Mouse (Mus musculus): Measurements from ENCODE around the gene Ninj2.
A peak's percentile ranks its signal among the peaks of the same experiment; 100 is the strongest.

The Ninj2 gene

GRCm38 (mm10) chr6:120193793-120194192 is 100.6 kb downstream of the Ninj2 start:
- H3K36me3 ChIP-seq (ENCODE audit: insufficient read depth, low read length), result no peaks in the 10 kb centered on the region
- no peak for TF ChIP-seq POU5F1 (IDR thresholded peaks at IDR 0.05; ENCODE audit: borderline replicate concordance, low read length)
- no peak for TF ChIP-seq CTCF (conservative IDR thresholded peaks at IDR 0.05; ENCODE audit: low read length)
- no peak for TF ChIP-seq NANOG (IDR thresholded peaks at IDR 0.05; ENCODE audit: borderline replicate concordance, low read length)

GRCm38 (mm10) chr6:120194305-120194704 is 101.2 kb downstream of the Ninj2 start:
- H3K27me3 ChIP-seq (ENCODE audit: insufficient read depth, low read length), result no peaks in the 10 kb centered on the region
- H3K9me3 ChIP-seq (ENCODE audit: low read length), result no peaks in the 10 kb centered on the region
- H3K4me3 ChIP-seq (replicated peaks; ENCODE audit: low read length), result no peak overlapping the region
- no peak for TF ChIP-seq CTCF (conservative IDR thresholded peaks at IDR 0.05; ENCODE audit: low read length)
- TF ChIP-seq NANOG (IDR thresholded peaks at IDR 0.05; ENCODE audit: borderline replicate concordance, low read length), result no peak
- TF ChIP-seq POU5F1 (IDR thresholded peaks at IDR 0.05; ENCODE audit: borderline replicate concordance, low read length), result no peak
- no peaks in the 10 kb centered on the region for H3K36me3 ChIP-seq (ENCODE audit: insufficient read depth, low read length)
- peaks cover 84% of the 10 kb centered on the region for H3K4me1 ChIP-seq (replicated peaks; ENCODE audit: low read depth, low read length)

More at GRCm38 (mm10) chr6:120193793-120194192, 100.6 kb downstream of the Ninj2 start:
- Histone ChIP-seq H3K27me3 (ENCODE audit: insufficient read depth, low read length) (no peaks in the 10 kb centered on the region), H3K4me3 (replicated peaks; ENCODE audit: low read length) (no peak overlapping the region), H3K9me3 (ENCODE audit: low read length) (no peaks in the 10 kb centered on the region), H3K4me1 (replicated peaks; ENCODE audit: low read depth, low read length) (peaks cover 84% of the 10 kb centered on the region)

- no peak for TF ChIP-seq NANOG (IDR thresholded peaks at IDR 0.05; ENCODE audit: borderline replicate concordance, low read length)
- no peak for TF ChIP-seq CTCF (conservative IDR thresholded peaks at IDR 0.05; ENCODE audit: low read length)
- TF ChIP-seq POU5F1 (IDR thresholded peaks at IDR 0.05; ENCODE audit: borderline replicate concordance, low read length), result no peak
- no peaks in the 10 kb centered on the region for H3K9me3 ChIP-seq (ENCODE audit: low read length)
- no peaks in the 10 kb centered on the region for H3K36me3 ChIP-seq (ENCODE audit: insufficient read depth, low read length)
- H3K4me3 ChIP-seq (replicated peaks; ENCODE audit: low read length), result no peak overlapping the region
- no peaks in the 10 kb centered on the region for H3K27me3 ChIP-seq (ENCODE audit: insufficient read depth, low read length)
- H3K4me1 ChIP-seq (replicated peaks; ENCODE audit: low read depth, low read length), result peaks cover 82% of the 10 kb centered on the region
These were observed 101.8 kb downstream of the Ninj2 start for GRCm38 (mm10) chr6:120194963-120195362.

GRCm38 (mm10) chr6:120196837-120197236 is 103.7 kb downstream of the Ninj2 start:
- no peaks in the 10 kb centered on the region for H3K36me3 ChIP-seq (ENCODE audit: insufficient read depth, low read length)
- no peaks in the 10 kb centered on the region for H3K27me3 ChIP-seq (ENCODE audit: insufficient read depth, low read length)
- no peaks in the 10 kb centered on the region for H3K9me3 ChIP-seq (ENCODE audit: low read length)
- no peak for TF ChIP-seq NANOG (IDR thresholded peaks at IDR 0.05; ENCODE audit: borderline replicate concordance, low read length)
- TF ChIP-seq POU5F1 (IDR thresholded peaks at IDR 0.05; ENCODE audit: borderline replicate concordance, low read length), result no peak
- peak; percentile 54 for TF ChIP-seq CTCF (conservative IDR thresholded peaks at IDR 0.05; ENCODE audit: low read length)
- peaks cover 82% of the 10 kb centered on the region for H3K4me1 ChIP-seq (replicated peaks; ENCODE audit: low read depth, low read length)
- no peak overlapping the region for H3K4me3 ChIP-seq (replicated peaks; ENCODE audit: low read length)

- TF ChIP-seq POU5F1 (IDR thresholded peaks at IDR 0.05; ENCODE audit: borderline replicate concordance, low read length), result no peak
- TF ChIP-seq CTCF (conservative IDR thresholded peaks at IDR 0.05; ENCODE audit: low read length), result peak; percentile 86
- H3K4me3 ChIP-seq (replicated peaks; ENCODE audit: low read length), result no peak overlapping the region
These were observed 104.8 kb downstream of the Ninj2 start for GRCm38 (mm10) chr6:120197964-120198363.

GRCm38 (mm10) chr6:120199638-120200394 is 106.7 kb downstream of the Ninj2 start:
- H3K4me1 ChIP-seq (replicated peaks; ENCODE audit: low read depth, low read length), result peaks cover 79% of the 10 kb centered on the region
- H3K4me3 ChIP-seq (replicated peaks; ENCODE audit: low read length), result peak overlapping the region; percentile 35; the same call in 1 of the 2 replicates
- H3K9me3 ChIP-seq (ENCODE audit: low read length), result no peaks in the 10 kb centered on the region
- no peaks in the 10 kb centered on the region for H3K27me3 ChIP-seq (ENCODE audit: insufficient read depth, low read length)
- TF ChIP-seq CTCF (conservative IDR thresholded peaks at IDR 0.05; ENCODE audit: low read length) (peak; percentile 28), POU5F1 (IDR thresholded peaks at IDR 0.05; ENCODE audit: borderline replicate concordance, low read length) (no peak), NANOG (IDR thresholded peaks at IDR 0.05; ENCODE audit: borderline replicate concordance, low read length) (no peak)
- peaks cover 22% of the 10 kb centered on the region for H3K36me3 ChIP-seq (ENCODE audit: insufficient read depth, low read length)

More at GRCm38 (mm10) chr6:120197964-120198363, 104.8 kb downstream of the Ninj2 start:
- Histone ChIP-seq H3K4me1 (replicated peaks; ENCODE audit: low read depth, low read length) (peaks cover 83% of the 10 kb centered on the region), H3K9me3 (ENCODE audit: low read length) (no peaks in the 10 kb centered on the region), H3K27me3 (ENCODE audit: insufficient read depth, low read length) (no peaks in the 10 kb centered on the region), H3K36me3 (ENCODE audit: insufficient read depth, low read length) (peaks cover 4% of the 10 kb centered on the region)

- no peak overlapping the region for H3K4me3 ChIP-seq (replicated peaks; ENCODE audit: low read length)
- H3K27me3 ChIP-seq (ENCODE audit: insufficient read depth, low read length), result no peaks in the 10 kb centered on the region
- TF ChIP-seq CTCF (conservative IDR thresholded peaks at IDR 0.05; ENCODE audit: low read length) (no peak), NANOG (IDR thresholded peaks at IDR 0.05; ENCODE audit: borderline replicate concordance, low read length) (no peak), POU5F1 (IDR thresholded peaks at IDR 0.05; ENCODE audit: borderline replicate concordance, low read length) (no peak)
- H3K9me3 ChIP-seq (ENCODE audit: low read length), result no peaks in the 10 kb centered on the region
- peaks cover 78% of the 10 kb centered on the region for H3K4me1 ChIP-seq (replicated peaks; ENCODE audit: low read depth, low read length)
- peaks cover 42% of the 10 kb centered on the region for H3K36me3 ChIP-seq (ENCODE audit: insufficient read depth, low read length)
These were observed 108.8 kb downstream of the Ninj2 start for GRCm38 (mm10) chr6:120201956-120202355.

- H3K27me3 ChIP-seq (ENCODE audit: insufficient read depth, low read length), result no peaks in the 10 kb centered on the region
- no peaks in the 10 kb centered on the region for H3K9me3 ChIP-seq (ENCODE audit: low read length)
- peaks cover 47% of the 10 kb centered on the region for H3K36me3 ChIP-seq (ENCODE audit: insufficient read depth, low read length)
- TF ChIP-seq NANOG (IDR thresholded peaks at IDR 0.05; ENCODE audit: borderline replicate concordance, low read length) (no peak), POU5F1 (IDR thresholded peaks at IDR 0.05; ENCODE audit: borderline replicate concordance, low read length) (no peak), CTCF (conservative IDR thresholded peaks at IDR 0.05; ENCODE audit: low read length) (no peak)
- H3K4me3 ChIP-seq (replicated peaks; ENCODE audit: low read length), result no peak overlapping the region
- peaks cover 78% of the 10 kb centered on the region for H3K4me1 ChIP-seq (replicated peaks; ENCODE audit: low read depth, low read length)
These were observed 109.3 kb downstream of the Ninj2 start for GRCm38 (mm10) chr6:120202406-120202805.

All from E14TG2a.4 (cell line).